ENCODE assay signal across 11 mouse cellular contexts in the genomic region with DNA sequence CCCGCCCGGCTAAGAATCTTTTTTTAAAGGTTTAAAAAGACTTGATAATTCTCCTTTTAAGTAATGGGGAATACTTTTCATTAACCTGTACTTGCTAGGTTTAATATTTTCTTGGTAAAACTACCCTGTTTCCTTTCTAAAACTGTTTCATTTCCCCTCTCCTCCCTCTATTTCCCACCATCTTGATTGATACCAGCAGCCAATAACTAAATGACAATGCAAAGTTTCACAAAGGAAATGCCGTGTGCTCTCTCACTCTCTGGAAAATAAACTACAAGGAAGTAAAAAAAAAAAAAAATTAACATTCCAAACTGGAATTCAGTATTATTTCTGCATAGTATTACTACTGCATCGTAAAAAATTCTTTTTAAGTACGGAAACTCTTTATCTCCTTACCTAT. TPM values are rescaled to one million over a fixed set of nuclear protein-coding genes. Genes with fewer than 3 reads are reported as not detected.
DNase-seq lines count a peak whose midpoint lies in the region; ATAC-seq and TF ChIP-seq lines count a peak whose summit lies in the region.
"Had no signal": no experiment of that assay in that cellular context is flagged by ENCODE, and none has a peak within 500 bp of the region (broad histone marks: within the 10 kb centered on the region; RNA-seq: fewer than 3 reads in every experiment).

No protein-coding gene starts in this region.

- H3K4me3 ChIP-seq in liver, adult 2 months (ENCODE audit: insufficient read depth, low read depth, low read length): peak overlapping the region; percentile 23; the same call in 1 of the 2 replicates
- peak overlapping the region; percentile 46 for H3K4me3 ChIP-seq in embryonic facial prominence, embryonic 13.5 days
- peak overlapping the region; percentile 35; the same call in 1 of the 2 replicates for H3K4me3 ChIP-seq in intestine, embryonic 15.5 days (replicated peaks)
- no peak overlapping the region for H3K4me3 ChIP-seq in gastrocnemius, adult 2 months
- H3K4me3 ChIP-seq: left cerebral cortex, adult 2 months had no signal

- no peaks in the 10 kb centered on the region for H3K9me3 ChIP-seq in embryonic facial prominence, embryonic 13.5 days
- H3K9me3 ChIP-seq in intestine, embryonic 15.5 days: no peaks in the 10 kb centered on the region
- H3K9me3 ChIP-seq: stomach, embryonic 15.5 days had no signal

- no peaks in the 10 kb centered on the region for H3K36me3 ChIP-seq in liver, adult 2 months (ENCODE audit: control insufficient read depth, insufficient read depth, low read length)
- no peaks in the 10 kb centered on the region for H3K36me3 ChIP-seq in embryonic facial prominence, embryonic 13.5 days
- no peaks in the 10 kb centered on the region for H3K36me3 ChIP-seq in intestine, embryonic 15.5 days
- H3K36me3 ChIP-seq: stomach, embryonic 15.5 days had no signal

- TF ChIP-seq POLR2A in liver, adult 2 months (IDR thresholded peaks at IDR 0.05; ENCODE audit: extremely low read depth, insufficient read depth, low read length): no peak

- 52% methylated on average over 5 of the region's 5 CpGs for WGBS in liver, adult 2 months
- 68% methylated on average over 5 of the region's 5 CpGs for WGBS in embryonic facial prominence, embryonic 13.5 days
- 44% methylated on average over 5 of the region's 5 CpGs for WGBS in intestine, embryonic 15.5 days

- no peaks in the 10 kb centered on the region for H3K27me3 ChIP-seq in liver, adult 2 months (ENCODE audit: control insufficient read depth, insufficient read depth, low read length)
- no peaks in the 10 kb centered on the region for H3K27me3 ChIP-seq in embryonic facial prominence, embryonic 13.5 days
- no peaks in the 10 kb centered on the region for H3K27me3 ChIP-seq in intestine, embryonic 15.5 days (replicated peaks)
- H3K27me3 ChIP-seq: stomach, embryonic 15.5 days had no signal

- no peak overlapping the region for H3K9ac ChIP-seq in liver, adult 2 months (ENCODE audit: low read depth, low read length)
- no peak overlapping the region for H3K9ac ChIP-seq in embryonic facial prominence, embryonic 13.5 days
- H3K9ac ChIP-seq in intestine, embryonic 15.5 days: no peak overlapping the region
- H3K9ac ChIP-seq: stomach, embryonic 15.5 days had no signal

- no peaks in the 10 kb centered on the region; the same call in 1 of the 2 replicates for H3K79me2 ChIP-seq in liver, adult 2 months (ENCODE audit: control insufficient read depth, insufficient read depth, low read length)

- intact Hi-C loops in gastrocnemius, adult 2 months (cut with DNase I): no loop called here

- H3K27ac ChIP-seq in liver, adult 2 months (replicated peaks; ENCODE audit: insufficient read depth, low read depth, low read length): no peak overlapping the region
- H3K27ac ChIP-seq in embryonic facial prominence, embryonic 13.5 days: no peak overlapping the region
- H3K27ac ChIP-seq in intestine, embryonic 15.5 days: no peak overlapping the region
- no peak overlapping the region for H3K27ac ChIP-seq in gastrocnemius, adult 2 months
- H3K27ac ChIP-seq: left cerebral cortex, adult 2 months had no signal

- DNase-seq in liver, adult 2 months (ENCODE audit: extremely low read depth, low read depth, low spot score): no peak
- DNase-seq in liver: no peak
- peak; percentile 20 for DNase-seq in naive thymus-derived CD4-positive, alpha-beta T cell, adult 2 months (ENCODE audit: low read depth)
- DNase-seq in ovary, adult 18-20 months (ENCODE audit: low spot score): no peak
- DNase-seq in gastrocnemius, adult 8-10 months (ENCODE audit: low spot score in 2 of 2): no peak
- DNase-seq in gastrocnemius, adult 2 months: no peak

- H3K4me1 ChIP-seq in liver, adult 2 months (ENCODE audit: control insufficient read depth, insufficient read depth, low read length): no peaks in the 10 kb centered on the region
- no peaks in the 10 kb centered on the region for H3K4me1 ChIP-seq in embryonic facial prominence, embryonic 13.5 days
- no peaks in the 10 kb centered on the region for H3K4me1 ChIP-seq in intestine, embryonic 15.5 days (replicated peaks)
- H3K4me1 ChIP-seq: stomach, embryonic 15.5 days had no signal

- H3K4me2 ChIP-seq in embryonic facial prominence, embryonic 13.5 days: peak overlapping the region; percentile 40
- H3K4me2 ChIP-seq in intestine, embryonic 15.5 days (replicated peaks): no peak overlapping the region

- no peak for TF ChIP-seq CTCF in liver, adult 2 months (IDR thresholded peaks at IDR 0.05; ENCODE audit: low read depth, low read length)
- no peak for TF ChIP-seq CTCF in gastrocnemius, adult 2 months (IDR thresholded peaks at IDR 0.05)

- no peak for ATAC-seq in embryonic facial prominence, embryonic 13.5 days (ENCODE audit: insufficient number of reproducible peaks, insufficient read depth, low FRiP score, low TSS enrichment, low read depth)
- no peak for ATAC-seq in intestine, embryonic 15.5 days

RNA-seq across cellular contexts. Expression of gene Uty, which starts 1.1 kb away (rescaled TPM):
- not detected in 2 replicates for total RNA-seq in liver, adult 2 months (2014; rRNA removed)
- polyA plus RNA-seq in liver, adult 2 months (2012; rRNA removed): not detected in 2 replicates
- polyA plus RNA-seq in embryonic facial prominence, embryonic 13.5 days (2015; fragmentation: Nextera tagmentation; extraction: Ambion mirVana): 17.0 and 17.4 TPM in 2 replicates
- polyA plus RNA-seq in intestine, embryonic 15.5 days (2015; fragmentation: Nextera tagmentation; extraction: Ambion mirVana): 10.7 and 10.9 TPM in 2 replicates
- 10 to 100 TPM in 2 of 4 experiments, not detected in 2; 11.7 to 13.9 TPM for total RNA-seq in gastrocnemius, adult 8-10 months (2022)
- total RNA-seq in gastrocnemius, adult 2 months (2021): 10 to 100 TPM in 1 of 2 experiments, not detected in 1; 16.7 TPM
- polyA plus RNA-seq: cortical plate, adult 2 months had no signal

RNA-seq across cellular contexts. Expression of gene Ddx3y, which starts 42.0 kb away (rescaled TPM):
- 0.07 TPM in 1 of 2 replicates, not detected in the other for total RNA-seq in liver, adult 2 months (2014; rRNA removed)
- polyA plus RNA-seq in liver, adult 2 months (2012; rRNA removed): not detected in 2 replicates
- 32.8 and 36.2 TPM in 2 replicates for polyA plus RNA-seq in embryonic facial prominence, embryonic 13.5 days (2015; fragmentation: Nextera tagmentation; extraction: Ambion mirVana)
- 21.0 and 24.6 TPM in 2 replicates for polyA plus RNA-seq in intestine, embryonic 15.5 days (2015; fragmentation: Nextera tagmentation; extraction: Ambion mirVana)
- total RNA-seq in gastrocnemius, adult 8-10 months (2022): 10 to 100 TPM in 2 of 4 experiments, not detected in 2; 60.2 to 69.5 TPM
- total RNA-seq in gastrocnemius, adult 2 months (2021): 10 to 100 TPM in 1 of 2 experiments, not detected in 1; 68.8 TPM
- polyA plus RNA-seq: cortical plate, adult 2 months had no signal
